Mouse (Mus musculus) heart, postnatal 0 days (tissue): ENCODE measurements around the gene Alppl2. TPM values are rescaled to one million over a fixed set of nuclear protein-coding genes. Genes with fewer than 3 reads are reported as not detected.
A peak's percentile ranks its signal among the peaks of the same experiment; 100 is the strongest.

Experiments used
- ATAC-seq: fragments of 200-750 bp; cut with Nextera tagmentation; 2 replicates; pipeline ENCODE4 v1.8.0; 2017; ENCODE audit warnings: low read depth, moderate number of reproducible peaks, moderate library complexity; ENCODE audit not compliant: insufficient read depth
- DNase-seq: peaks from one replicate; pipeline ENCODE4 v3.0.0-alpha.2; 2016; ENCODE audit warnings: low spot score
- H3K27ac ChIP-seq: fragments of 300-500 bp; sonication (generic); 2 replicates; pipeline ENCODE4 v1.5.1; 2014; ENCODE audit warnings: low read depth, mild to moderate bottlenecking
- H3K27me3 ChIP-seq: fragments of 300-500 bp; sonication (generic); 2 replicates; pipeline ENCODE4 v1.6.1; 2014; ENCODE audit warnings: low read length, mixed read lengths; ENCODE audit not compliant: control insufficient read depth, insufficient read depth
- H3K36me3 ChIP-seq: fragments of 300-500 bp; sonication (generic); replicated peaks from 2 replicates; pipeline ENCODE4 v1.6.1; 2014; ENCODE audit warnings: low read length, mixed read lengths; ENCODE audit not compliant: control insufficient read depth, insufficient read depth
- H3K4me1 ChIP-seq: fragments of 300-500 bp; sonication (generic); 2 replicates; pipeline ENCODE4 v1.6.1; 2014; ENCODE audit warnings: antibody characterized with exemption; ENCODE audit not compliant: control insufficient read depth, insufficient read depth
- H3K4me2 ChIP-seq: fragments of 300-500 bp; sonication (generic); 2 replicates; pipeline ENCODE4 v1.6.1; 2014; ENCODE audit warnings: low read depth, mild to moderate bottlenecking, low read length, moderate library complexity
- H3K4me3 ChIP-seq: fragments of 300-500 bp; sonication (generic); 2 replicates; pipeline ENCODE4 v1.5.1; 2014; ENCODE audit warnings: low read depth, low read length
- H3K9ac ChIP-seq: fragments of 300-500 bp; sonication (generic); replicated peaks from 2 replicates; pipeline ENCODE4 v1.6.1; 2014; ENCODE audit warnings: low read depth, low read length, mixed read lengths
- H3K9me3 ChIP-seq: fragments of 300-500 bp; sonication (generic); replicated peaks from 2 replicates; pipeline ENCODE4 v1.6.1; 2016; ENCODE audit warnings: low read length; ENCODE audit not compliant: control insufficient read depth
- CTCF ChIP-seq: IDR thresholded peaks from 2 replicates; pipeline ENCODE4 v1.5.1; 2016; ENCODE audit warnings: antibody characterized with exemption, control low read depth, low read depth
- EP300 ChIP-seq: IDR thresholded peaks from 2 replicates; pipeline ENCODE4 v1.6.1; 2016; ENCODE audit warnings: antibody characterized with exemption, low read depth
- WGBS: fragments of 180-500 bp; shearing (Covaris S2); extraction: QIAGEN DNeasy Blood & Tissue Kit; methylation state at CpG from one replicate; pipeline ENCODE4 v1.1.7; 2014; 5-methylcytosine and 5-hydroxymethylcytosine counted together
- polyA plus RNA-seq: library from polyadenylated mRNA; unstranded; fragments of >200 nt; fragmentation: Nextera tagmentation; extraction: Ambion mirVana; gene quantifications from 2 replicates; pipeline ENCODE4 v1.2.1, GENCODE M21; 2015
- total RNA-seq: library from RNA; depleted of rRNA; stranded (reverse); fragments of >200 nt; gene quantifications from 2 replicates; pipeline ENCODE4 v1.2.3, GENCODE M21; 2014; ENCODE audit warnings: low replicate concordance; rRNA removed

The Alppl2 gene
- total and polyA plus RNA-seq, 2 experiments from 2014 or later, result not detected

- ATAC-seq (no peak), DNase-seq (no peak)
- H3K9ac ChIP-seq, result no peak overlapping the region
- no peak overlapping the region for H3K4me2 ChIP-seq
- peaks cover 3% of the 10 kb centered on the region; the same call in 1 of the 2 replicates for H3K36me3 ChIP-seq
- H3K9me3 ChIP-seq, result no peaks in the 10 kb centered on the region
- no peaks in the 10 kb centered on the region for H3K27me3 ChIP-seq
- H3K4me1 ChIP-seq, result no peaks in the 10 kb centered on the region
- 73% methylated on average over 3 of the region's 3 CpGs for WGBS
- H3K4me3 ChIP-seq, result no peak overlapping the region
- TF ChIP-seq CTCF, result no peak
- no peak for TF ChIP-seq EP300
- no peak overlapping the region for H3K27ac ChIP-seq
Measured at GRCm38 (mm10) chr1:87050072-87050471, 39.7 kb downstream of the Alppl2 start.

DNA sequence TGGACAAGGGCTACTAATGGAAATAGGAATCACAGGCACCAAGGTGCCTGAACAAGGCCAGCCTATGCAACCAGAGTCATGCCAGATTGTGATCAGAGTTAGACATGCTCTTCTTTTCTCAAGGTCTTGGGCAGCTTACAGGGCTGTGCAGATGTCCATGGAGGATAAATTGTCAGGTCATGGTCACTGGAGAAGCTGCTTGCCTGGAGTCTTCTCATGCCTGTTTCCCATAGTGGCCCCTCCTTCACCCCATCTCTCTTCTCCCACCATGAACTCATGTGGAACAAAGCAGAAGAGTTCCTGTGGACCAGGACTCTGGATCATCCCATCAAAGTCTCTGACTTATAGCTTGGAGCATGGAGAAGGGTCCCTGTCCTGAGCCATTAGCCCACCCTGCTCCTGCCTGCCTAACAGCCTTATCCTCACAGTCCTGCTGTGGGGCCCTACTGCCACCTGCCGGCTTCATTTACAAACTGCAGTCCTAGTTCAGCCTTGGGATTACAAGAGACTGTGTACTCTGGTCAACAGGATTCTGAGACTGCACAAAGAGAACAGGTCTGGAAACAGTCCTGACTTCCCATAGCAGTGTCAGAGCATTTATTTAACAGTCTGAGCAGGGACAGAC lies 47.8 kb downstream of the Alppl2 start:
- Histone ChIP-seq H3K4me1 (0 out of 2 replicates have a peak, but pooled peaks cover 6% of the 10 kb centered on the region), H3K4me3 (no peak overlapping the region), H3K9ac (no peak overlapping the region), H3K27me3 (no peaks in the 10 kb centered on the region), H3K9me3 (no peaks in the 10 kb centered on the region), H3K36me3 (0 out of 2 replicates have a peak, but pooled peaks cover 3% of the 10 kb centered on the region), H3K4me2 (no peak overlapping the region), H3K27ac (no peak overlapping the region)
- DNase-seq (peak; percentile 48), ATAC-seq (peak; percentile 25; the same call in 1 of the 2 replicates)
- 0% methylated on average over 1 of the region's 1 CpGs for WGBS
- peak; percentile 97 for TF ChIP-seq CTCF
- TF ChIP-seq EP300, result no peak

DNA sequence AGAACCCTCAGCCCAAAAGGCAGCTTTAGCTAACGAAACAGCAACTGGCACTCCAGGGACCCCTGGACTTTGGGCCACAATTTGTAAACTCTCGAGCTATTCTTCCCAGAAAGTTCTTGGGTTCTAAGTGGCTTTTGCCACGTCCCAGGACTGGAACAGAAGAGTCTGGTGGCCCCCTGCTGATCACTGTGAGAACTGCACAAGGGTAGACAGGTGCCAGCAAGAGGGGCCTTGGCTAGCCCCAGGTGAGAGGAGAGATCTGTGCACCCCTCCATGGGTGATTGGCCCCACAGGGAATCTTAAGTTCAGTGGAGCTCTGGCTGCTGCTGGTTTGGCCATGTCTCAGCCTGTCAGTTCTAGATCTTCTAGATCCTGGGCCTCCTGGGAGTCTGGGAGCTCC lies 48.6 kb downstream of the Alppl2 start:
- no peak overlapping the region for H3K9ac ChIP-seq
- H3K9me3 ChIP-seq, result no peaks in the 10 kb centered on the region
- H3K27ac ChIP-seq, result no peak overlapping the region
- 20% methylated on average over 3 of the region's 3 CpGs for WGBS
- H3K27me3 ChIP-seq, result no peaks in the 10 kb centered on the region
- 0 out of 2 replicates have a peak, but pooled peaks cover 6% of the 10 kb centered on the region for H3K4me1 ChIP-seq
- DNase-seq (no peak), ATAC-seq (peak; percentile 9; the same call in 1 of the 2 replicates)
- H3K4me2 ChIP-seq, result no peak overlapping the region
- H3K36me3 ChIP-seq, result 0 out of 2 replicates have a peak, but pooled peaks cover 3% of the 10 kb centered on the region
- H3K4me3 ChIP-seq, result no peak overlapping the region
- TF ChIP-seq CTCF, result peak; percentile 74
- no peak for TF ChIP-seq EP300

- H3K4me1 ChIP-seq, result 0 out of 2 replicates have a peak, but pooled peaks cover 6% of the 10 kb centered on the region
- ATAC-seq (no peak), DNase-seq (no peak)
- H3K36me3 ChIP-seq, result no peaks in the 10 kb centered on the region
- TF ChIP-seq EP300 (no peak), CTCF (no peak)
- no peaks in the 10 kb centered on the region for H3K9me3 ChIP-seq
- H3K9ac ChIP-seq, result no peak overlapping the region
- no peak overlapping the region for H3K4me2 ChIP-seq
- H3K4me3 ChIP-seq, result no peak overlapping the region
- H3K27me3 ChIP-seq, result no peaks in the 10 kb centered on the region
- H3K27ac ChIP-seq, result no peak overlapping the region
- 89% methylated on average over 2 of the region's 2 CpGs for WGBS
Measured at GRCm38 (mm10) chr1:87038477-87039070, 51.2 kb downstream of the Alppl2 start.

Other genes starting within 250 kb of the Alppl2 start
- not detected in 2 replicates for gene Alpi, start 11.7 kb upstream of the Alppl2 start, total RNA-seq
- not detected in 2 replicates for gene Alpi, start 11.7 kb upstream of the Alppl2 start, polyA plus RNA-seq
- not detected in 2 replicates for gene Akp3, start 35.0 kb upstream of the Alppl2 start, total RNA-seq
- not detected in 2 replicates for gene Akp3, start 35.0 kb upstream of the Alppl2 start, polyA plus RNA-seq
- 0.46 and 2.2 TPM in 2 replicates for gene Ecel1, start 66.6 kb upstream of the Alppl2 start, total RNA-seq
- gene Ecel1, start 66.6 kb upstream of the Alppl2 start, polyA plus RNA-seq, result 0.41 and 0.55 TPM in 2 replicates
- gene Prss56, start 93.4 kb upstream of the Alppl2 start, total RNA-seq, result 1.4 TPM in 1 of 2 replicates, not detected in the other
- gene Prss56, start 93.4 kb upstream of the Alppl2 start, polyA plus RNA-seq, result not detected in 2 replicates
- 0.31 TPM in 1 of 2 replicates, not detected in the other for gene Chrnd, start 100.7 kb upstream of the Alppl2 start, total RNA-seq
- gene Chrnd, start 100.7 kb upstream of the Alppl2 start, polyA plus RNA-seq, result not detected in 2 replicates
- gene Chrng, start 114.7 kb upstream of the Alppl2 start, total RNA-seq, result 1.5 TPM in 1 of 2 replicates, not detected in the other
- 0.05 and 0.25 TPM in 2 replicates for gene Chrng, start 114.7 kb upstream of the Alppl2 start, polyA plus RNA-seq
- gene Eif4e2, start 124.0 kb upstream of the Alppl2 start, total RNA-seq, result 54.9 and 56.2 TPM in 2 replicates
- gene Eif4e2, start 124.0 kb upstream of the Alppl2 start, polyA plus RNA-seq, result 76.2 and 80.9 TPM in 2 replicates
- 2.3 and 2.5 TPM in 2 replicates for gene Efhd1, start 174.4 kb upstream of the Alppl2 start, total RNA-seq
- gene Efhd1, start 174.4 kb upstream of the Alppl2 start, polyA plus RNA-seq, result 0.38 and 0.60 TPM in 2 replicates
- 18.7 and 29.8 TPM in 2 replicates for gene Gigyf2, start 237.1 kb upstream of the Alppl2 start, total RNA-seq
- gene Gigyf2, start 237.1 kb upstream of the Alppl2 start, polyA plus RNA-seq, result 19.9 and 22.6 TPM in 2 replicates